Mouse (Mus musculus): Measurements from ENCODE around the gene Pex3. TPM values are rescaled to one million over a fixed set of nuclear protein-coding genes. Genes with fewer than 3 reads are reported as not detected.
A peak's percentile ranks its signal among the peaks of the same experiment; 100 is the strongest.

Pex3 gene
- polyA plus RNA-seq, 1 experiment from 2014 or later, result 28.9 TPM

DNA sequence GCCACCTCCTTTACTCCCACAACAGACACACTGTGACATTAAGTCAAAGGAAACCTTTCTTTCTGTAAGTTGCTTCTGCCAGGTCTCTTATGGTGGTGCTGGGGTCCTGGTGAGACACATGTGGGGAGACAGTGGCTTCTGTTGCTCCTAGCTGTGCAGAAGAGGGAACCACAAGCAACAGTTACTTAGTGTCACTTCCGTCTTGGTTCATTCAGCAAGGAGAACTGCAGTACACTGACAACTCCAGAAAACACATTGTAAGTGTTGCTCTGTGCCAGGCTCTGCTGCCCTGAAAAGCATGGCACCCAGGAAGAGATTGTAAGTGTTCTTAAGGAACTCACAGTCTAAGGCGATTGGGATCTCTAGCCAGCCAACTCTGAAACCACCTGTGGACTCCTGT is 53.6 kb downstream of the Pex3 start, which contains the start of gene Fuca2:
Gene Fuca2 (plus strand): TSS at position 210 of the 400 bp plus-strand sequence.
- H3K36me3 ChIP-seq (ENCODE audit: insufficient read depth, low read length), result no peaks in the 10 kb centered on the region
- peaks cover 12% of the 10 kb centered on the region for H3K4me1 ChIP-seq (ENCODE audit: insufficient read depth, low read length)
- ATAC-seq (ENCODE audit: low FRiP score, low TSS enrichment), result no peak
- H3K27me3 ChIP-seq (ENCODE audit: insufficient read depth, low read length), result no peaks in the 10 kb centered on the region
- H3K27ac ChIP-seq (ENCODE audit: low read length), result peak within 1 kb of the TSS; percentile 73
- H3K9me3 ChIP-seq (ENCODE audit: low read length), result no peaks in the 10 kb centered on the region
- H3K4me3 ChIP-seq (ENCODE audit: low read length), result no peak within 1 kb of the TSS
- H3K9ac ChIP-seq (replicated peaks; ENCODE audit: low read length), result 0 out of 2 replicates have a peak within 1 kb of the TSS, but pooled peaks have one; percentile 67
- 93% methylated on average over 2 of the region's 2 CpGs for WGBS
- no peak within 1 kb of the TSS for H3K4me2 ChIP-seq (replicated peaks; ENCODE audit: low read depth, low read length)

DNA sequence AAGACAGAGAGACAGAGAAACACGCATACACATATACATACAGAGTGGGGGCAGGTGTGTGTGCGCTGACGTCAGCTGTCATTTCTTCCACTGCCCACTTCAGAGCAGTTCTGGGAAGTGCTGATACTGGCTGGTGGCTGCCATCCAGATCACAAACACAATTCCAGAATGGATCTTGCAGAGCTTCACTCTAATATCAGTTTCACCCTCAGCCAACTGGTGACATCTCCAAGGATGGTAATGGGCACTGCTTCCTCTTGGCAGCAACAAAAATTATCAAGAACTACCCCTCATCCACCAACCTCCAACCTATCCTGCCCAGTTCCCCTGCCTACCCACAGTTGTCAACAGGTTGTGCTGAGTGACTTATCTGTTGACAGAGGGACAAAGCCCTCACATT is 56.6 kb downstream of the Pex3 start:
- Histone ChIP-seq H3K36me3 (ENCODE audit: insufficient read depth, low read length) (no peaks in the 10 kb centered on the region), H3K4me3 (ENCODE audit: low read length) (no peak overlapping the region), H3K27me3 (ENCODE audit: insufficient read depth, low read length) (no peaks in the 10 kb centered on the region), H3K4me2 (replicated peaks; ENCODE audit: low read depth, low read length) (no peak overlapping the region), H3K4me1 (ENCODE audit: insufficient read depth, low read length) (peaks cover 7% of the 10 kb centered on the region), H3K9ac (replicated peaks; ENCODE audit: low read length) (no peak overlapping the region), H3K9me3 (ENCODE audit: low read length) (no peaks in the 10 kb centered on the region), H3K27ac (ENCODE audit: low read length) (no peak overlapping the region)
- no peak for ATAC-seq (ENCODE audit: low FRiP score, low TSS enrichment)
- 93% methylated on average over 3 of the region's 3 CpGs for WGBS

DNA sequence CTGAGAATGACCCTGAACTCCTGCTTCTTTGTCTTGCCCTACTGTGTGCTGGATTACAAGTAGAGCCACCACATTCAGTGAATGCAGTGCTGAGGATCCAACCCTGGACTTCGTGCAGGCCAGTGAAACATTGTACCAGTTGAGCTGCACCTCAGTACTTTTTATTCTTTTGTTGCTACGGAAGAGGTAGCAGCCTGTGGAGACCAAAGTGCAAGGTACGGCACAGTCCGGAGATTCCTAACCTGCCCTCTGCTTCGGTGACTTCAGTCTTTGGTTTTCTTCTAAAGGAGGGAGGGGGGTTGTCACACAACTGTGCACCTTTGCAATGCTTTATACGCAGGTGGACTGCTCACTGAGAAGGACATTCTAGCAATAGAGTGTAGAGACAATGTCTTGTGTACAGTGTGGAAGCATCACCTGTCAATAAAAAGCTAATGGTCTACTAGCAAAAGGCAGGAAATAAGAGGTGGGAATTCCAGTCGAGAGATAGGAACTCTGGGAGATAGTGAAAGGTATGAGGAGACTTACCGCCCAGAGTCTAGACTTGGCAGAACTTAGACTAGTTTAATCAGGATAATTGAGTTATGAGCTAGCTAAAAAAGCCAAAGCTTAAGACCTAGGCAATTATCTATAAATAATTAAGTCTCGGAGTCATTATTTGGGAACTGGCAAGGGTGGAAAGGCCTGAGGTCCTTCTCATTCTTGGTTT is 58.8 kb downstream of the Pex3 start:
- Histone ChIP-seq H3K4me2 (replicated peaks; ENCODE audit: low read depth, low read length) (no peak overlapping the region), H3K36me3 (ENCODE audit: insufficient read depth, low read length) (no peaks in the 10 kb centered on the region), H3K9ac (replicated peaks; ENCODE audit: low read length) (no peak overlapping the region), H3K27ac (ENCODE audit: low read length) (0 out of 2 replicates have a peak overlapping the region, but pooled peaks have one; percentile 4), H3K27me3 (ENCODE audit: insufficient read depth, low read length) (no peaks in the 10 kb centered on the region), H3K9me3 (ENCODE audit: low read length) (no peaks in the 10 kb centered on the region), H3K4me1 (ENCODE audit: insufficient read depth, low read length) (no peaks in the 10 kb centered on the region), H3K4me3 (ENCODE audit: low read length) (no peak overlapping the region)
- WGBS, result 82% methylated on average over 9 of the region's 9 CpGs
- peak; percentile 78 for ATAC-seq (ENCODE audit: low FRiP score, low TSS enrichment)

DNA sequence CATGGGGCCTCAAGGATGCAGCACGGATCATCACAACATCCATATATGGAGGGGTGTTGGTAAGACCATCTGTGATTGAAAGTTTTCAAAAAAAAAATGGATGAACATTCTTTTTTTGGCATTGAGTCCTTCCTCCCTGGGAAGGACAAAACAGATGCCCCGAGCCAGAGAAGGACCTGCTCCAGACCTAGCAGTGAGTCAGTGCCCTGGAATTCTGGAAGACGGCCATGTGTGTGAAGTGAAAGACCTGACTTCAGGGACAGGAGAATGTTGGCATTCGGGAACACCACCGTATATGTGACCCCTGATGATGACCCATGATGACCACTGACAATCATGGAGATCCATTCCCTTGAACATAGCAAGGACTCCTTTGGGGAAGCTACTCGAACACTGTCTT is 63.3 kb downstream of the Pex3 start:
- Histone ChIP-seq H3K27ac (ENCODE audit: low read length) (no peak overlapping the region), H3K36me3 (ENCODE audit: insufficient read depth, low read length) (no peaks in the 10 kb centered on the region), H3K9ac (replicated peaks; ENCODE audit: low read length) (no peak overlapping the region), H3K4me3 (ENCODE audit: low read length) (no peak overlapping the region), H3K27me3 (ENCODE audit: insufficient read depth, low read length) (no peaks in the 10 kb centered on the region), H3K4me1 (ENCODE audit: insufficient read depth, low read length) (no peaks in the 10 kb centered on the region), H3K9me3 (ENCODE audit: low read length) (no peaks in the 10 kb centered on the region), H3K4me2 (replicated peaks; ENCODE audit: low read depth, low read length) (no peak overlapping the region)
- 80% methylated on average over 6 of the region's 6 CpGs for WGBS
- ATAC-seq (ENCODE audit: low FRiP score, low TSS enrichment), result no peak

DNA sequence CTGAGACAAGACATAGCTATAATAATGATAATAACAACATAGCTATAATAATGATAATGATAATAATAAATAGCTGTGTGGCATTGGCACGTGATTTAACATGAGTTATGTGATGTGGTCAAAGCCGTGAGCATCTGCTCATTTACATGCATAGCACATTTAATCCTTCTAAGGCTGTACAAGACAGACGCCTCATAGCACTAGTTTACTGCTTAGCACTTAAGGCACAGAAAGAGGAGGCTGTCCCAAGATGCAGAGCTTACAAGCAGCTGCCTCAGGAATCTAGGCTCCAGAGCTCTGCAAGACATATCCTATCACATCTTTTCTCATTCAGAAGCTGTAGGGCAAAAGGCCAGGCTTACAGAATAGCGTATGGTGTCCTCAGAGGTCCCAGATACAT is 67.0 kb downstream of the Pex3 start:
- no peaks in the 10 kb centered on the region for H3K36me3 ChIP-seq (ENCODE audit: insufficient read depth, low read length)
- no peak overlapping the region for H3K27ac ChIP-seq (ENCODE audit: low read length)
- no peaks in the 10 kb centered on the region for H3K4me1 ChIP-seq (ENCODE audit: insufficient read depth, low read length)
- H3K9ac ChIP-seq (replicated peaks; ENCODE audit: low read length), result no peak overlapping the region
- no peak overlapping the region for H3K4me3 ChIP-seq (ENCODE audit: low read length)
- H3K27me3 ChIP-seq (ENCODE audit: insufficient read depth, low read length), result no peaks in the 10 kb centered on the region
- no peaks in the 10 kb centered on the region for H3K9me3 ChIP-seq (ENCODE audit: low read length)
- no peak for ATAC-seq (ENCODE audit: low FRiP score, low TSS enrichment)
- no peak overlapping the region for H3K4me2 ChIP-seq (replicated peaks; ENCODE audit: low read depth, low read length)
- WGBS, result 68% methylated on average over 4 of the region's 4 CpGs

DNA sequence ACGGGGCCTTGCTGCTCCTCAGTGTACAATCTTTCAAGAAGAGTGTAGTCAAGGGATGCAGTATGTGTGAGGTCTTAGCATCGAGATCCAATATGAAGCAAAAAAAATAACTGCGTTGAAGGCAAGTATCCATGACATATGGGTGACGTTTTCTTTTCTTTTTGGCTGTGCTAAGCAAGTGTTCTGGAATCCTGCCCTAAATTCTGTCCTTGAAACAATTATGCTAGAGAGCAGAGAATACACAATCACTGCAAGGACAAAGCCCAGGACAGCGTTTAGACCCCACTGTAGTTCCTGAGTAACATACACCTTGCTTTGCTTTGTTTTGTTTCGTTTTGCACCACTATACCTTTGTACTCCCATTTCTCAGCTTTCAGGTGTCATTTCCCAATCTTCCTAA is 73.6 kb downstream of the Pex3 start:
- Histone ChIP-seq H3K27me3 (ENCODE audit: insufficient read depth, low read length) (peaks cover 6% of the 10 kb centered on the region; the same call in 1 of the 2 replicates), H3K4me2 (replicated peaks; ENCODE audit: low read depth, low read length) (no peak overlapping the region), H3K4me3 (ENCODE audit: low read length) (no peak overlapping the region), H3K36me3 (ENCODE audit: insufficient read depth, low read length) (no peaks in the 10 kb centered on the region), H3K4me1 (ENCODE audit: insufficient read depth, low read length) (no peaks in the 10 kb centered on the region), H3K9me3 (ENCODE audit: low read length) (no peaks in the 10 kb centered on the region), H3K9ac (replicated peaks; ENCODE audit: low read length) (no peak overlapping the region), H3K27ac (ENCODE audit: low read length) (no peak overlapping the region)
- ATAC-seq (ENCODE audit: low FRiP score, low TSS enrichment), result no peak
- WGBS, result 76% methylated on average over 6 of the region's 6 CpGs

DNA sequence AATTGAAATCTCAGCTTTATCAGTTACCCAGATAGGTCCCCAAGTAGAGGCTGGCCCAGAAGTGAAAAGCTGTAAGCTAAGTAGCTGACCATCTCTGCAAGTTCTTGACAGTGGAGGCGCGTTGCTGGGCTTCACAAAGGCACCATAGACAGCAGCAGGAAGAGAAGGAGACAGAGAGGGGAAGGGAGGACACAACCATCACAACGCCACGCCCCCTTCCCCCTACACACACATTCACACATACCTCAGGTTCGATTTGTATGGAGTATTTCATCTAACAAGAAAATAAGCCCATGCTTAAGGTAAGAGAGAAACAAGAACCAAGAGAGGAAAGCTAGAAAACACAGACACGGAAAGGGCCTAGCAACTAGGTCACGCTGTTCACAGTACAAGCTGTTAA is 77.8 kb downstream of the Pex3 start:
- H3K9ac ChIP-seq (replicated peaks; ENCODE audit: low read length), result no peak overlapping the region
- 39% methylated on average over 7 of the region's 7 CpGs for WGBS
- no peaks in the 10 kb centered on the region for H3K4me1 ChIP-seq (ENCODE audit: insufficient read depth, low read length)
- no peak overlapping the region for H3K4me3 ChIP-seq (ENCODE audit: low read length)
- H3K27ac ChIP-seq (ENCODE audit: low read length), result no peak overlapping the region
- peak overlapping the region; percentile 94 for H3K4me2 ChIP-seq (replicated peaks; ENCODE audit: low read depth, low read length)
- ATAC-seq (ENCODE audit: low FRiP score, low TSS enrichment), result no peak
- H3K27me3 ChIP-seq (ENCODE audit: insufficient read depth, low read length), result peaks cover 9% of the 10 kb centered on the region
- no peaks in the 10 kb centered on the region for H3K9me3 ChIP-seq (ENCODE audit: low read length)
- no peaks in the 10 kb centered on the region for H3K36me3 ChIP-seq (ENCODE audit: insufficient read depth, low read length)

DNA sequence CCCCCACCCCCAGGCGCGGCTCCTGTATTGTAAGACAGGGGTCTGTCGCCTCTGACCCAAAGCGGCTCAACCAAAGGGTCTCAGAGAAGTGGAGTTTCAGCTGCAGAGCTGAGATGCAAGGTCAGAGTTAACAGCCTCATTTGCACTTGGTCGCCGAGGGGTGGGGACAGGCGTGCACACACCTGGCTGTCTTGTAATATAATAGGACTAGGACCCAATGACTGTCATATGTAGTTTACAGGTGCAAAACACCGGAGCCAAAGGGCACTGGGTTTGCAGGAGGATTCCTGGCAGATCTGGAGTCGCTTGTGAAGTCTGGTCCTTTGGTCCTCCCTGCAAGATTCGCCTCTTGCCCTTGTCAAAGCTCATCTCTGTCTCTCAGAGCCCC is 78.4 kb downstream of the Pex3 start:
- no peaks in the 10 kb centered on the region for H3K36me3 ChIP-seq (ENCODE audit: insufficient read depth, low read length)
- no peaks in the 10 kb centered on the region for H3K9me3 ChIP-seq (ENCODE audit: low read length)
- H3K4me3 ChIP-seq (ENCODE audit: low read length), result peak overlapping the region; percentile 67
- peaks cover 9% of the 10 kb centered on the region for H3K27me3 ChIP-seq (ENCODE audit: insufficient read depth, low read length)
- peak overlapping the region; percentile 75 for H3K9ac ChIP-seq (replicated peaks; ENCODE audit: low read length)
- H3K4me1 ChIP-seq (ENCODE audit: insufficient read depth, low read length), result no peaks in the 10 kb centered on the region
- ATAC-seq (ENCODE audit: low FRiP score, low TSS enrichment), result no peak
- peak overlapping the region; percentile 94 for H3K4me2 ChIP-seq (replicated peaks; ENCODE audit: low read depth, low read length)
- 0 out of 2 replicates have a peak overlapping the region, but pooled peaks have one; percentile 25 for H3K27ac ChIP-seq (ENCODE audit: low read length)
- WGBS, result 4% methylated on average over 10 of the region's 10 CpGs

Other genes starting within 250 kb of the Pex3 start
- gene Phactr2, start 78.7 kb downstream of the Pex3 start, polyA plus RNA-seq (2015; fragmentation: Nextera tagmentation; extraction: Ambion mirVana), result 20.7 and 26.9 TPM in 2 replicates
- 118 and 127 TPM in 2 replicates for gene Fuca2, start 53.6 kb downstream of the Pex3 start, polyA plus RNA-seq (2015; fragmentation: Nextera tagmentation; extraction: Ambion mirVana)
- gene Adat2, start 248 bp downstream of the Pex3 start, polyA plus RNA-seq (2015; fragmentation: Nextera tagmentation; extraction: Ambion mirVana), result 4.0 and 5.8 TPM in 2 replicates